Mouse (Mus musculus) limb, embryonic 12.5 days (tissue): Measurements from ENCODE around the gene Cpsf6. TPM values are rescaled to one million over a fixed set of nuclear protein-coding genes. Genes with fewer than 3 reads are reported as not detected.

Experiments
- ATAC-seq: fragments of 200-750 bp; cut with Nextera tagmentation; 2 replicates; pipeline ENCODE4 v1.8.0; 2017; ENCODE audit warnings: low read depth, moderate TSS enrichment; ENCODE audit not compliant: insufficient number of reproducible peaks, insufficient read depth, low FRiP score, low TSS enrichment
- H3K27ac ChIP-seq: fragments of 300-500 bp; sonication (generic); 2 replicates; pipeline ENCODE4 v1.5.1; 2016; ENCODE audit warnings: mild to moderate bottlenecking, moderate library complexity
- H3K27me3 ChIP-seq: fragments of 300-500 bp; sonication (generic); 2 replicates; pipeline ENCODE4 v1.6.1; 2016; ENCODE audit warnings: mild to moderate bottlenecking, moderate library complexity
- H3K36me3 ChIP-seq: fragments of 300-500 bp; sonication (generic); 2 replicates; pipeline ENCODE4 v1.6.1; 2016; ENCODE audit warnings: mild to moderate bottlenecking, moderate library complexity
- H3K4me1 ChIP-seq: fragments of 300-500 bp; sonication (generic); replicated peaks from 2 replicates; pipeline ENCODE4 v1.6.1; 2016
- H3K4me2 ChIP-seq: fragments of 300-500 bp; sonication (generic); 2 replicates; pipeline ENCODE4 v1.6.1; 2016; ENCODE audit warnings: mild to moderate bottlenecking, moderate library complexity
- H3K4me3 ChIP-seq: fragments of 300-500 bp; sonication (generic); replicated peaks from 2 replicates; pipeline ENCODE4 v1.5.1; 2016; ENCODE audit warnings: mild to moderate bottlenecking
- H3K9ac ChIP-seq: fragments of 300-500 bp; sonication (generic); replicated peaks from 2 replicates; pipeline ENCODE4 v1.6.1; 2016; ENCODE audit warnings: mild to moderate bottlenecking, moderate library complexity
- H3K9me3 ChIP-seq: fragments of 300-500 bp; sonication (generic); 2 replicates; pipeline ENCODE4 v1.6.1; 2016; ENCODE audit warnings: mild to moderate bottlenecking, moderate library complexity
- WGBS: fragments of 180-500 bp; shearing (Covaris S2); methylation state at CpG from one replicate; pipeline ENCODE4 v1.1.7; 2016; 5-methylcytosine and 5-hydroxymethylcytosine counted together
- polyA plus RNA-seq: library from polyadenylated mRNA; unstranded; fragments of >200 nt; fragmentation: Nextera tagmentation; extraction: Ambion mirVana; gene quantifications from 2 replicates; pipeline ENCODE4 v1.2.1, GENCODE M21; 2016

Gene Cpsf6
- polyA plus RNA-seq, 1 experiment from 2014 or later: 231 TPM

GRCm38 (mm10) chr10:117412474-117413057 lies 32.8 kb upstream of the Cpsf6 start:
- H3K4me3 ChIP-seq: no peak overlapping the region
- H3K9me3 ChIP-seq: 0 out of 2 replicates have a peak, but pooled peaks cover 4% of the 10 kb centered on the region
- no peak overlapping the region for H3K9ac ChIP-seq
- H3K4me1 ChIP-seq: peaks cover 9% of the 10 kb centered on the region
- WGBS: 84% methylated on average over 7 of the region's 7 CpGs
- H3K36me3 ChIP-seq: no peaks in the 10 kb centered on the region
- H3K27ac ChIP-seq: no peak overlapping the region
- H3K27me3 ChIP-seq: peaks cover 8% of the 10 kb centered on the region
- ATAC-seq: no peak
- no peak overlapping the region for H3K4me2 ChIP-seq

- H3K4me2 ChIP-seq: no peak overlapping the region
- H3K4me3 ChIP-seq: no peak overlapping the region
- H3K27me3 ChIP-seq: peaks cover 2% of the 10 kb centered on the region
- peaks cover 4% of the 10 kb centered on the region; the same call in 1 of the 2 replicates for H3K4me1 ChIP-seq
- H3K36me3 ChIP-seq: no peaks in the 10 kb centered on the region
- ATAC-seq: no peak
- H3K9ac ChIP-seq: no peak overlapping the region
- no peak overlapping the region for H3K27ac ChIP-seq
- WGBS: 36% methylated on average over 16 of the region's 16 CpGs
- 0 out of 2 replicates have a peak, but pooled peaks cover 4% of the 10 kb centered on the region for H3K9me3 ChIP-seq
Measured at GRCm38 (mm10) chr10:117411716-117412473, 32.1 kb upstream of the Cpsf6 start.

GRCm38 (mm10) chr10:117411131-117411530 lies 31.3 kb upstream of the Cpsf6 start:
- no peak for ATAC-seq
- no peaks in the 10 kb centered on the region; the same call in 1 of the 2 replicates for H3K27me3 ChIP-seq
- H3K9ac ChIP-seq: no peak overlapping the region
- no peak overlapping the region for H3K27ac ChIP-seq
- 71% methylated on average over 6 of the region's 6 CpGs for WGBS
- no peaks in the 10 kb centered on the region for H3K36me3 ChIP-seq
- no peak overlapping the region for H3K4me3 ChIP-seq
- no peak overlapping the region for H3K4me2 ChIP-seq
- peaks cover 4% of the 10 kb centered on the region; the same call in 1 of the 2 replicates for H3K4me1 ChIP-seq
- 0 out of 2 replicates have a peak, but pooled peaks cover 4% of the 10 kb centered on the region for H3K9me3 ChIP-seq

- no peak overlapping the region for H3K9ac ChIP-seq
- no peak overlapping the region for H3K27ac ChIP-seq
- no peaks in the 10 kb centered on the region; the same call in 1 of the 2 replicates for H3K27me3 ChIP-seq
- 86% methylated on average over 6 of the region's 6 CpGs for WGBS
- H3K4me3 ChIP-seq: no peak overlapping the region
- no peak for ATAC-seq
- 0 out of 2 replicates have a peak, but pooled peaks cover 3% of the 10 kb centered on the region for H3K9me3 ChIP-seq
- no peaks in the 10 kb centered on the region for H3K36me3 ChIP-seq
- H3K4me2 ChIP-seq: no peak overlapping the region
- peaks cover 4% of the 10 kb centered on the region; the same call in 1 of the 2 replicates for H3K4me1 ChIP-seq
Measured at GRCm38 (mm10) chr10:117410481-117411048, 30.8 kb upstream of the Cpsf6 start.

GRCm38 (mm10) chr10:117409373-117410354 lies 29.8 kb upstream of the Cpsf6 start:
- no peak overlapping the region for H3K9ac ChIP-seq
- peaks cover 4% of the 10 kb centered on the region; the same call in 1 of the 2 replicates for H3K4me1 ChIP-seq
- no peak overlapping the region for H3K4me2 ChIP-seq
- no peak for ATAC-seq
- no peak overlapping the region for H3K4me3 ChIP-seq
- no peaks in the 10 kb centered on the region for H3K36me3 ChIP-seq
- H3K27me3 ChIP-seq: no peaks in the 10 kb centered on the region; the same call in 1 of the 2 replicates
- H3K27ac ChIP-seq: no peak overlapping the region
- H3K9me3 ChIP-seq: no peaks in the 10 kb centered on the region
- WGBS: 65% methylated on average over 21 of the region's 21 CpGs

- no peaks in the 10 kb centered on the region; the same call in 1 of the 2 replicates for H3K27me3 ChIP-seq
- H3K4me1 ChIP-seq: peaks cover 4% of the 10 kb centered on the region; the same call in 1 of the 2 replicates
- H3K27ac ChIP-seq: no peak overlapping the region
- H3K9ac ChIP-seq: no peak overlapping the region
- H3K9me3 ChIP-seq: no peaks in the 10 kb centered on the region
- no peak overlapping the region for H3K4me2 ChIP-seq
- no peaks in the 10 kb centered on the region for H3K36me3 ChIP-seq
- ATAC-seq: no peak
- 84% methylated on average over 7 of the region's 7 CpGs for WGBS
- H3K4me3 ChIP-seq: no peak overlapping the region
Measured at GRCm38 (mm10) chr10:117408545-117409372, 28.9 kb upstream of the Cpsf6 start.

- Histone ChIP-seq H3K4me1 (peaks cover 4% of the 10 kb centered on the region; the same call in 1 of the 2 replicates), H3K4me3 (no peak overlapping the region), H3K9me3 (no peaks in the 10 kb centered on the region), H3K27ac (no peak overlapping the region), H3K9ac (no peak overlapping the region), H3K27me3 (no peaks in the 10 kb centered on the region; the same call in 1 of the 2 replicates), H3K36me3 (no peaks in the 10 kb centered on the region), H3K4me2 (no peak overlapping the region)
- no peak for ATAC-seq
- WGBS: 84% methylated on average over 4 of the region's 4 CpGs
Measured at GRCm38 (mm10) chr10:117407734-117408288, 28.0 kb upstream of the Cpsf6 start.

GRCm38 (mm10) chr10:117406843-117407733 lies 27.3 kb upstream of the Cpsf6 start:
- Histone ChIP-seq H3K9ac (no peak overlapping the region), H3K36me3 (no peaks in the 10 kb centered on the region), H3K4me3 (no peak overlapping the region), H3K27me3 (no peaks in the 10 kb centered on the region; the same call in 1 of the 2 replicates), H3K4me2 (no peak overlapping the region), H3K9me3 (no peaks in the 10 kb centered on the region), H3K4me1 (peaks cover 4% of the 10 kb centered on the region; the same call in 1 of the 2 replicates), H3K27ac (no peak overlapping the region)
- ATAC-seq: no peak
- WGBS: 85% methylated on average over 8 of the region's 8 CpGs

- Histone ChIP-seq H3K9ac (no peak overlapping the region), H3K4me2 (no peak overlapping the region), H3K27me3 (no peaks in the 10 kb centered on the region; the same call in 1 of the 2 replicates), H3K27ac (no peak overlapping the region), H3K4me3 (no peak overlapping the region), H3K9me3 (no peaks in the 10 kb centered on the region), H3K36me3 (no peaks in the 10 kb centered on the region), H3K4me1 (no peaks in the 10 kb centered on the region)
- no peak for ATAC-seq
- 83% methylated on average over 5 of the region's 5 CpGs for WGBS
Measured at GRCm38 (mm10) chr10:117406283-117406588, 26.4 kb upstream of the Cpsf6 start.
